Mouse (Mus musculus) heart, embryonic 14.5 days (tissue): Measurements from ENCODE around the gene Patz1. TPM values are rescaled to one million over a fixed set of nuclear protein-coding genes. Genes with fewer than 3 reads are reported as not detected.
A peak's percentile ranks its signal among the peaks of the same experiment; 100 is the strongest.

ENCODE experiments used
- ATAC-seq: fragments of 200-750 bp; cut with Nextera tagmentation; 2 replicates; pipeline ENCODE4 v1.8.0; 2017; ENCODE audit warnings: low read depth, moderate TSS enrichment; ENCODE audit not compliant: insufficient number of reproducible peaks, insufficient read depth, low FRiP score
- H3K27ac ChIP-seq, 2 experiments: fragments of 200-500 bp in 1 of 2; fragments of 300-500 bp in 1 of 2; sonication (generic) in 1 of 2; replicated peaks in 1 of 2; 2 replicates each; pipeline ENCODE4 v1.5.1; 2012 to 2014; ENCODE audit warnings: low read depth in 2 of 2, low read length in 2 of 2, control low read depth in 1 of 2, mild to moderate bottlenecking in 1 of 2, mixed read lengths in 1 of 2; ENCODE audit not compliant: control insufficient read depth in 1 of 2, insufficient read depth in 1 of 2
- H3K27me3 ChIP-seq: fragments of 300-500 bp; sonication (generic); 2 replicates; pipeline ENCODE4 v1.6.1; 2014; ENCODE audit warnings: mild to moderate bottlenecking, low read length, control low read depth; ENCODE audit not compliant: control insufficient read depth, insufficient read depth
- H3K36me3 ChIP-seq: fragments of 300-500 bp; sonication (generic); 2 replicates; pipeline ENCODE4 v1.6.1; 2014; ENCODE audit warnings: mild to moderate bottlenecking, control low read depth, low read length, mixed read lengths; ENCODE audit not compliant: control insufficient read depth, insufficient read depth
- H3K4me1 ChIP-seq, 2 experiments: fragments of 200-500 bp in 1 of 2; fragments of 300-500 bp in 1 of 2; sonication (generic) in 1 of 2; 2 replicates each; pipeline ENCODE4 v1.6.1; 2012 to 2014; ENCODE audit warnings: low read length in 2 of 2, control low read depth in 1 of 2, mixed read lengths in 1 of 2; ENCODE audit not compliant: control insufficient read depth in 2 of 2, insufficient read depth in 2 of 2
- H3K4me2 ChIP-seq: fragments of 300-500 bp; sonication (generic); 2 replicates; pipeline ENCODE4 v1.6.1; 2014; ENCODE audit warnings: mild to moderate bottlenecking, low read length
- H3K4me3 ChIP-seq, 2 experiments: fragments of 200-500 bp in 1 of 2; fragments of 300-500 bp in 1 of 2; sonication (generic) in 1 of 2; 2 replicates each; pipeline ENCODE4 v1.5.1; 2012 to 2014; ENCODE audit warnings: low read length in 2 of 2, mild to moderate bottlenecking in 2 of 2, control low read depth in 1 of 2, low read depth in 1 of 2, moderate library complexity in 1 of 2; ENCODE audit not compliant: control insufficient read depth in 1 of 2, insufficient read depth in 1 of 2
- H3K9ac ChIP-seq: fragments of 300-500 bp; sonication (generic); 2 replicates; pipeline ENCODE4 v1.6.1; 2014; ENCODE audit warnings: mild to moderate bottlenecking, low read length
- H3K9me3 ChIP-seq: fragments of 300-500 bp; sonication (generic); 2 replicates; pipeline ENCODE4 v1.6.1; 2016; ENCODE audit warnings: low read length, control low read depth; ENCODE audit not compliant: control insufficient read depth
- WGBS: fragments of 180-500 bp; shearing (Covaris S2); extraction: QIAGEN DNeasy Blood & Tissue Kit; methylation state at CpG from one replicate; pipeline ENCODE4 v1.1.7; 2014; 5-methylcytosine and 5-hydroxymethylcytosine counted together
- polyA plus RNA-seq: library from polyadenylated mRNA; unstranded; fragments of >200 nt; fragmentation: Nextera tagmentation; extraction: Ambion mirVana; gene quantifications from 2 replicates; pipeline ENCODE4 v1.2.1, GENCODE M21; 2014

The Patz1 gene
- polyA plus RNA-seq, 1 experiment from 2014 or later = 23.7 TPM

DNA sequence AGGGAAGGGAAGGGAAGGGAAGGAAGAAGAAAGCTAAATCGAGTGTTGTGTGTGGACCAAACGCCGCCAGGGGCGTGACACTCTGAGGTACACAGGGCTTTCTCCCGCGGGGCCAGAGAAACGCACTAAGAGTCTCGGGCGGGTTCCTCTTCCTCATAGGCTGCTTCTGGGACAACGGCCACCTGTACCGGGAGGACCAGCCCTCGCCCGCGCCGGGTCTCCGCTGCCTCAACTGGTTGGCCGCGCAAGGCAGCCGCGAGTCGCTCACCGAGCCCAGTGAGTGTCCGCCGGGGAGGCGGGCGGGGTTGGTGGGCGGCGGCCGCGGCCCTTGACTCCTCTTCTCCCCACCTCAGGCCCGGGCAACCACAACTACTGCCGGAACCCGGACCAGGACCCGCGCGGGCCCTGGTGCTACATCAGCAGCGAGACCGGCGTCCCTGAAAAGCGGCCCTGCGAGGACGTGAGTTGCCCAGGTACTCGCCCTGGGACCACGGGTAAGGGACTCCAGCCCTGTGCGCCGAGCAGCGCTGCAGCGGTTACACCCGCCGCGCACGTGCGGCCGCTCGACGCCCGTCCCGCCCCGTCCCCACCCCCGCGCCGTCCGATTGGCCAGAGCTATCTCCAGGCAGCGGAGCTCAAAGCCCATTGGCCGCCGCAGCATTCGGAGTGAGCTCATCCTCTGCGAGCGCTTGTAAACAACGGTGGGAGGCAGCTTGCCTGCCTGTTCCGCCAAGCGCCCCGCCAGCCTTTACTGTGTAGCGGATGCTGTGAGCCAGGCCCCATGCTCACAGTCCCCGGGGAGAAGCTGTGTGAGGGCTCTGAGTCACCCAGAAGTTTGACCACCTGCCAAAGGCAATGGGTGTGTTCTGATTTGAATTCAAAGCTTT, 43.3 kb downstream of the Patz1 start:
- Histone ChIP-seq H3K9me3 (no peaks in the 10 kb centered on the region), H3K4me2 (peak overlapping the region; percentile 100), H3K36me3 (peaks cover 19% of the 10 kb centered on the region), H3K27ac (peak overlapping the region; percentile 75 to 90), H3K9ac (peak overlapping the region; percentile 89), H3K4me3 (peak overlapping the region; percentile 54 to 58), H3K27me3 (no peaks in the 10 kb centered on the region), H3K4me1 (peaks cover 41 to 62% of the 10 kb centered on the region in 2 experiments)
- peak; percentile 89 for ATAC-seq
- WGBS = under 1% methylated on average over 75 of the region's 75 CpGs

DNA sequence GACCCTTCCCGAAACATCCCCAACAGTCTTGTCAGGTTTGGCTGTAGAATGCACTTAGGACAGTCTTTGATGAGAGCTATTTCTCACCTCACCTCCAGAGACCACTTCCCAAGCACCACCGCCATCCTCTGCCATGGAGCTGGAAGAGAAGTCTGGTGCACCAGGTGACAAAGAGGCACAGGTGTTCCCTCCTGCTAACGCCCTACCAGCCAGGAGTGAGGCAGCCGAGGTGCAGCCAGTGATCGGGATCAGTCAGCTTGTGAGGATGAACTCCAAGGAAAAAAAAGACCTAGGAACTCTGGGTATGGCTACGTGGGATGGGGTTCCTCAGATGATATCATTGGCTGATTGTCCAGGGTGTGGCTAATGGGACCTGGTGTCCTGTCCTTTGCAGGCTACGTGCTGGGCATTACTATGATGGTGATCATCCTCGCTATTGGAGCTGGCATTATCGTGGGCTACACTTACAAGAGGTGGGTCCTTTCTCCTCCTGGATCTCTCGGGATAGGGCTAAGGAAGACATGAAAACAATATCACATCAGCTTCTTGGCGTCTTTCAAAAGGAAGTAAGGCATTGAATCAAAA, 44.5 kb downstream of the Patz1 start:
- ATAC-seq = no peak

DNA sequence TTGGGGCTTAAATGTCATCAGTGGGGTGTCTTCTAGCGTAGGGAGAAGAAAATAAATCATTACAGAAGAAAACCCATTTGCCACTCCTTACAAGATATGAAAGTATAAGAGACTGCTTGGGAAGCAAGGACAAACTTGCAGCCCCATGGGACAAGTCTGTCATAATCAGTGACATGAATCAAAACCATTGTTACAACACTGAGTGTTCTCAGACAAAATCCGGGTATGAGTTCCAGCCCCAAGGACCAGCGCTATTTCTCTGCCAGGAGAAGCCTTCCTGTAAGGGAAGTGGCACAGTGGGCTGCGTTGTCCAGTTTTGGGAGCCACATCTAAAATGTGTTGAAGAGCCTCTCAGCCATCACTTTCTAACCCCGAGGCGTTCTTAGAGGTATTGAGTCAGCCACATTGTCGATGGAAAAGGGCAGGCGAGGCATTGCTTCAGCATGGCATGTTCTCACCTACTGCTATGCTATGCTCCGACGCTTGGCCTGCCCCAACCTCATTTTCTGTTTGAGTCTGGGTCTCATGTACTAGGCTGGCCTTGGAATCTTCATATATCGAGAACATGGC, 45.6 kb downstream of the Patz1 start:
- Histone ChIP-seq H3K9ac (no peak overlapping the region), H3K4me3 (no peak overlapping the region), H3K4me2 (no peak overlapping the region), H3K9me3 (no peaks in the 10 kb centered on the region), H3K27ac (no peak overlapping the region), H3K4me1 (peaks cover 45 to 67% of the 10 kb centered on the region in 2 experiments), H3K27me3 (no peaks in the 10 kb centered on the region), H3K36me3 (peaks cover 23% of the 10 kb centered on the region)
- ATAC-seq = no peak
- 86% methylated on average over 11 of the region's 11 CpGs for WGBS

More for the DNA sequence above, 44.5 kb downstream of the Patz1 start:
- Histone ChIP-seq H3K9ac (no peak overlapping the region), H3K27ac (peak overlapping the region in 1 of 2 experiments; percentile 90; a peak in 1 of 4 replicates), H3K36me3 (peaks cover 22% of the 10 kb centered on the region), H3K9me3 (no peaks in the 10 kb centered on the region), H3K4me1 (peaks cover 49 to 72% of the 10 kb centered on the region in 2 experiments), H3K4me3 (no peak overlapping the region), H3K4me2 (peak overlapping the region; percentile 100; the same call in 1 of the 2 replicates), H3K27me3 (no peaks in the 10 kb centered on the region)
- 89% methylated on average over 11 of the region's 11 CpGs for WGBS

DNA sequence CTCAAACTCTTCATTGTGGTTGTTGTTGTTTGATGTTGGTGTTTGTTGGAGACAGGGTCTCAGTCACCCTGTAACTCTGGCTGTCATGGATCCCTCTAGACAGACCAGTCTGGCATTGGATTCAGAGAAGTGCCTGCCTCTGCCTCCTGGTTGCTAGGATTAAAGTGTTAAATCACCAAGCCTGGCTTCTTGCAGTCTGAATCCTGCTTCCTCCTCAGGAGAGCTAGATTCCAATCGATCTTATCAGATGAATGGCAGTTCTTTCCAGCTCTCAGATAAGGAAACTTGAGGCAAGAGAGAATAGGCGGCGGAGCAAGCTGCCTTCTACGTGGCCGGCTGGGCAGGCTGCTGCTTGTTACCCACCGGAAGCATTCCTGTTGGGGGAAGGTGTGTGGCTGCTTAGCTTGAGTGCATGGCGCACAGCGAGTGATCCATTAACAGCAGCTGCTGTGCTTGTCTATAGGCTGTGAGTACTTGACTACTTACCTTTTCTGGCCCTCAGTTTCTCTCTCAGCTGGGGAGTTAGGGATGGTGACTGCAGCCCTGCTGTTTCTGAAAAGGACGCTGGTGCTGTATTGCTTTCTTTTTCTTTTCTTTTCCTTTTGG, 46.1 kb downstream of the Patz1 start:
- Histone ChIP-seq H3K9ac (no peak overlapping the region), H3K4me1 (peaks cover 42 to 61% of the 10 kb centered on the region in 2 experiments)
- WGBS = 36% methylated on average over 9 of the region's 9 CpGs

DNA sequence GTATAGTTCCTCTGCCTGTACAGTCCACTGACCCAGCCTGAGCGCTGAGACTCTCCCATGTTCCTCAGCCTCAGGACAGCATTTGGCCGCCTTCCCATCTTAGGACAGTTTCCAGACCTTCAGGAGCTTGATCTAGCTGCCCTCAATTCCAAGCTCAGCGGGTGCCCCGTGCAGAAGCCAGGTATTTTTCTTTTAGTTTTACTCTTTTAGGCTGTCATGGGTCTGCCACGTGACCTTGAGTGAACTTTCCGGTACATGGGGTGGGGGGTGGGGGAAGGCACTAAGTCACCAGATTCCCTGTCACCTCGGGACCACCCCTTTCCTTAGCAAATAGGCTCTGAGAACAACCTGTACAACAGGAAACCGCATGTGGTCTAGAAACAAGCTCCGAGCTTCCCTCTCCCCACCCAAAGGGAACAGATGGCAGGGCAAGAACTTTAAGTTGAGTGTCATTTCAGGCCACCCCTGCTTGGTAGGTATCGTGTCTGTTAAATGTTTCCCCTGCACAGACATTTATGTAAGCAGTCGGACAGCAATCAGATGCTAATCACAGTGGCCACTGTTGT, 47.1 kb downstream of the Patz1 start:
- Histone ChIP-seq H3K36me3 (peaks cover 23% of the 10 kb centered on the region), H3K4me1 (peaks cover 40 to 55% of the 10 kb centered on the region in 2 experiments), H3K4me2 (peak overlapping the region; percentile 15; the same call in 1 of the 2 replicates), H3K9ac (no peak overlapping the region), H3K4me3 (no peak overlapping the region), H3K27me3 (no peaks in the 10 kb centered on the region), H3K9me3 (no peaks in the 10 kb centered on the region), H3K27ac (peak overlapping the region; percentile 1 to 62)
- no peak for ATAC-seq
- WGBS = 18% methylated on average over 11 of the region's 11 CpGs

More for the DNA sequence above, 46.1 kb downstream of the Patz1 start:
- Histone ChIP-seq H3K4me2 (no peak overlapping the region), H3K4me3 (no peak overlapping the region), H3K27me3 (no peaks in the 10 kb centered on the region), H3K36me3 (peaks cover 23% of the 10 kb centered on the region), H3K9me3 (no peaks in the 10 kb centered on the region), H3K27ac (peak overlapping the region in 1 of 2 experiments; percentile 62; a peak in 2 of 4 replicates)
- no peak for ATAC-seq

DNA sequence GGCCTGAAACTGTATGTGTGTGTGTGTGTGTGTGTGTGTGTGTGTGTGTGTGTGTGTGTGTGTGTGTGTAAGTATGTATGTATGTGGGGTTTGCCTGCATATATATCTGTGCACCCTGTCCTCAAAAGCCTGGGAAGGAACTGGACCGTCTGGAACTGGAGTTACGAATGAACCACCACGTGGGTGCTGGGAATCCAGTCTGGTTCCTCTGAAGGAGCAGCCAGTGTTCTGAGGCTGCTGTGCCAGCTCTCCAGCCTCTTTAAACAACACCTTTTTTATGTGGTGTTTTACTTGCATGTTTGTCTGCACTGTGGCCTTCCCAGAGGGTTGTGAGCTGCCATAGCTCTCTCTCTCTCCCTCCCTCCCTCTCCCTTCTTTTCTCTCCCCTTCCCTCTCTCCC, 47.9 kb downstream of the Patz1 start:
- peaks cover 39 to 51% of the 10 kb centered on the region in 2 experiments for H3K4me1 ChIP-seq
- H3K9me3 ChIP-seq = no peaks in the 10 kb centered on the region
- H3K36me3 ChIP-seq = peaks cover 29% of the 10 kb centered on the region
- peak overlapping the region in 1 of 2 experiments; percentile 85; a peak in 1 of 4 replicates for H3K27ac ChIP-seq
- no peak overlapping the region for H3K9ac ChIP-seq
- no peak overlapping the region for H3K4me2 ChIP-seq
- no peak for ATAC-seq
- H3K27me3 ChIP-seq = no peaks in the 10 kb centered on the region
- 77% methylated on average over 3 of the region's 3 CpGs for WGBS
- H3K4me3 ChIP-seq = no peak overlapping the region
